Mouse (Mus musculus) liver, adult 2 months (tissue): Measurements from ENCODE around the gene Vamp5. TPM values are rescaled to one million over a fixed set of nuclear protein-coding genes. Genes with fewer than 3 reads are reported as not detected.

ENCODE experiments used
- DNase-seq: peaks from one replicate; pipeline ENCODE4 v3.0.0-alpha.2; 2011; ENCODE audit warnings: low read depth, low spot score; ENCODE audit errors: extremely low read depth
- H3K27ac ChIP-seq: fragments of 200-500 bp; replicated peaks from 2 replicates; pipeline ENCODE4 v1.5.1; 2012; ENCODE audit warnings: low read depth, mild to moderate bottlenecking, control low read depth, inconsistent platforms, low read length; ENCODE audit not compliant: insufficient read depth
- H3K27me3 ChIP-seq: fragments of 200-500 bp; 2 replicates; pipeline ENCODE4 v1.6.1; 2012; ENCODE audit warnings: mild to moderate bottlenecking, moderate library complexity, low read length, inconsistent platforms; ENCODE audit not compliant: control insufficient read depth, insufficient read depth
- H3K36me3 ChIP-seq: fragments of 200-500 bp; 2 replicates; pipeline ENCODE4 v1.6.1; 2012; ENCODE audit warnings: low read length, inconsistent platforms; ENCODE audit not compliant: control insufficient read depth, insufficient read depth
- H3K4me1 ChIP-seq: fragments of 200-500 bp; 2 replicates; pipeline ENCODE4 v1.6.1; 2011; ENCODE audit warnings: low read length; ENCODE audit not compliant: control insufficient read depth, insufficient read depth
- H3K4me3 ChIP-seq: fragments of 200-500 bp; 2 replicates; pipeline ENCODE4 v1.5.1; 2011; ENCODE audit warnings: low read depth, mild to moderate bottlenecking, control low read depth, low read length, moderate library complexity; ENCODE audit not compliant: insufficient read depth
- H3K79me2 ChIP-seq: fragments of 200-500 bp; 2 replicates; pipeline ENCODE4 v1.6.1; 2012; ENCODE audit warnings: inconsistent platforms, mild to moderate bottlenecking, low read length, moderate library complexity; ENCODE audit not compliant: control insufficient read depth, insufficient read depth
- H3K9ac ChIP-seq: fragments of 200-500 bp; 2 replicates; pipeline ENCODE4 v1.6.1; 2012; ENCODE audit warnings: low read depth, mild to moderate bottlenecking, control low read depth, inconsistent platforms, low read length
- CTCF ChIP-seq: fragments of 200-500 bp; IDR thresholded peaks from 2 replicates; pipeline ENCODE4 v1.5.1; 2011; ENCODE audit warnings: low read depth, low read length, control low read depth
- POLR2A ChIP-seq: fragments of 200-500 bp; IDR thresholded peaks from 2 replicates; pipeline ENCODE4 v1.6.1; 2011; ENCODE audit warnings: low read length, control low read depth; ENCODE audit not compliant: insufficient read depth; ENCODE audit errors: extremely low read depth
- WGBS: fragments of 180-500 bp; shearing (Covaris S2); methylation state at CpG from one replicate; pipeline ENCODE4 v1.1.7; 2018; 5-methylcytosine and 5-hydroxymethylcytosine counted together
- polyA plus RNA-seq: library from polyadenylated mRNA; depleted of rRNA; stranded (reverse); fragments of >200 nt; gene quantifications from 2 replicates; pipeline ENCODE4 v1.2.3, GENCODE M21; 2012
- total RNA-seq: library from RNA; depleted of rRNA; stranded (reverse); fragments of >200 nt; gene quantifications from 2 replicates; pipeline ENCODE4 v1.2.3, GENCODE M21; 2014

Vamp5 gene
- total and polyA plus RNA-seq, 2 experiments = 18.5 to 18.9 TPM

DNA sequence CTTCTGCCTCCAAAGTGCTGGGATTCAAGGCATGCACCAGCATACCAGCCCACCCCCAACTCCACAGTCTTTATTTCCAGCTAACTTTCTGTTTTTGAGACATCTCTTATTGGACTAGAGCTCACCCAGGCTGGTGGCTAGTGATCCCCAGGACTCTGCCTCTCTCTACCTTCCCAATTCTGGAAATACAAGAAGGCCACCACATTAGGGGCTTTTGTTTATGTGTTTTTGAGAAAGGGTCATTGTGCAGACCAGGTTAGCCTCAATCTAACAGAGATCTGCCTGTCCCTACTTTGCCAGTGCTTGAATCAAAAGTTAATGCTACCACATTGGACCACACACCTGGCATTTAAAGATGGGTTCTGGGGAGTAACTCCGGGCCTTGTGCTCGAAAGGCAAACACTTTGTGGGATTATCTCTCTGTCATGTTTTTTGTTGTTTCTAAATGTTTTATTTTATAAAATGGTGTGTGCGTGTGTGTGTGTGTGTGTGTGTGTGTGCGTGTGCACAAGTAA, 12.8 kb downstream of the Vamp5 start:
- Histone ChIP-seq H3K9ac (no peak overlapping the region), H3K79me2 (no peaks in the 10 kb centered on the region), H3K4me1 (peaks cover 13% of the 10 kb centered on the region), H3K4me3 (no peak overlapping the region), H3K36me3 (no peaks in the 10 kb centered on the region), H3K27ac (no peak overlapping the region), H3K27me3 (no peaks in the 10 kb centered on the region)
- WGBS = 86% methylated on average over 4 of the region's 4 CpGs
- DNase-seq = no peak
- no peak for TF ChIP-seq POLR2A
- TF ChIP-seq CTCF = no peak

DNA sequence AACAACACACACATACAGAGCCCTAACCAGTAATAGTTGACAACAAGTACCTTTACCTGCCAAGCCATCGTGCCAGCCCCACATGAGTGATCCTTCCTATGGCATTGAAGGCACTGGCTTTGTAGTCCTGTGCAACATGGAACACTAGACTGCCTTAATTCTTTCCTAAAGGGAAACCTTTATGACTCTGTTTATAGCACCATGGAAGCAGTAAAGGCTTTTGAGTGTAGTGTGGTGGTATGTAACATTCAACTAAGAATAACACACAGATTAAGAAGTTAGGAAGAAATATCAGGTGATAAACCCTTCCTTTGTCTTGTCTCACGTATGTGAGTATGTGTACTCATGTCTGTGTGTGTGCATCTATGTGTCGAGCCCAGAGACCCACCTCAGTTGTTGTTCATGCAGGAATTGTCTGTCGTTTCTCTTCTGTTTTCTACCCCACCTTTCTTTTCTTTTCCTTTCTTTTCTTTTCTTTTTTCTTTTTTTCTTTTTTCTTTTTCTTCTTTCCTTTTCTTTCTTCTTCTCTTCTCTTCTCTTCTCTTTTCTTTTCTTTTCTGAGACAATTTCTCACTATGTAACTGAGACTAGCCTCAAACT, 13.3 kb downstream of the Vamp5 start, which contains the start of gene Rnf181:
TSS of gene Rnf181 (minus strand) at position 113 of the 600 bp plus-strand sequence.
- H3K9ac ChIP-seq = no peak within 1 kb of the TSS
- WGBS = 87% methylated on average over 4 of the region's 4 CpGs
- DNase-seq = no peak
- H3K79me2 ChIP-seq = peaks cover 2% of the 10 kb centered on the region; the same call in 1 of the 2 replicates
- no peak within 1 kb of the TSS for H3K4me3 ChIP-seq
- H3K27ac ChIP-seq = no peak within 1 kb of the TSS
- no peak for TF ChIP-seq POLR2A
- TF ChIP-seq CTCF = no peak
- H3K27me3 ChIP-seq = no peaks in the 10 kb centered on the region
- peaks cover 11% of the 10 kb centered on the region for H3K4me1 ChIP-seq
- no peaks in the 10 kb centered on the region for H3K36me3 ChIP-seq

- Histone ChIP-seq H3K4me3 (no peak overlapping the region), H3K4me1 (peaks cover 6% of the 10 kb centered on the region), H3K36me3 (no peaks in the 10 kb centered on the region), H3K79me2 (peaks cover 3% of the 10 kb centered on the region; the same call in 1 of the 2 replicates), H3K9ac (no peak overlapping the region), H3K27ac (no peak overlapping the region), H3K27me3 (no peaks in the 10 kb centered on the region)
- 72% methylated on average over 3 of the region's 3 CpGs for WGBS
- TF ChIP-seq POLR2A = no peak
- no peak for DNase-seq
Observed at GRCm38 (mm10) chr6:72366304-72366703, 14.0 kb downstream of the Vamp5 start.

DNA sequence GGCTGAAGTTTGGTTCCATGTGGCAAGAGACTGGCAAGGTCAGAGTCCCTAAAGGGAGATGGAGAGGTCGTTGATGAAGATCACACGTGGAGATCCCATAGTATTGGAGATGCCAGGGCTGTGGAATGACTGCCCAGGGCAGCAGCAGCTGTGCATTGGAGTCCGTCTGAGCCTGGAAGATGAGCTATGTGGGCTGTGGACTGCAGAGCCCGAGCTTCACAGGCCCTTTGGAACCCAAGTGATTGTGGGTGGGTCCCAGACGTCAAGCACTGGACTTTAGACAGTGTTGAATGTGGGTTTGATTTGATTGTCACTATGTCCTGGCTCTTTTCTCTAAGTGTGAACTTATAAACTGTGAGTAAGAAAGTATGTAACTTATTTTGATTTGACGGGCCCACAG, 15.3 kb downstream of the Vamp5 start:
- no peak overlapping the region for H3K9ac ChIP-seq
- no peak overlapping the region for H3K4me3 ChIP-seq
- H3K79me2 ChIP-seq = peaks cover 3% of the 10 kb centered on the region; the same call in 1 of the 2 replicates
- peak; percentile 64 for DNase-seq
- peaks cover 13% of the 10 kb centered on the region for H3K4me1 ChIP-seq
- no peak overlapping the region; the same call in 1 of the 2 replicates for H3K27ac ChIP-seq
- H3K36me3 ChIP-seq = no peaks in the 10 kb centered on the region; the same call in 1 of the 2 replicates
- TF ChIP-seq CTCF (no peak), POLR2A (no peak)
- H3K27me3 ChIP-seq = no peaks in the 10 kb centered on the region
- WGBS = 36% methylated on average over 6 of the region's 6 CpGs

- 37% methylated on average over 7 of the region's 7 CpGs for WGBS
Observed at GRCm38 (mm10) chr6:72364009-72364408, 16.3 kb downstream of the Vamp5 start.

More at GRCm38 (mm10) chr6:72364009-72364408, 16.3 kb downstream of the Vamp5 start:
- Histone ChIP-seq H3K36me3 (peaks cover 8% of the 10 kb centered on the region; the same call in 1 of the 2 replicates), H3K4me3 (no peak overlapping the region), H3K79me2 (peaks cover 3% of the 10 kb centered on the region; the same call in 1 of the 2 replicates), H3K27ac (no peak overlapping the region), H3K4me1 (peaks cover 16% of the 10 kb centered on the region), H3K9ac (no peak overlapping the region), H3K27me3 (no peaks in the 10 kb centered on the region)
- no peak for TF ChIP-seq POLR2A
- TF ChIP-seq CTCF = peak; percentile 67
- DNase-seq = peak; percentile 53
